Mouse (Mus musculus) cortical plate, adult 2 months (tissue): ENCODE measurements at regions not wholly inside any gene's neighbourhood (a gene's known extent, or its start where the extent isn't known, plus 50 kb on each side); places are given as distances from the start of the nearest gene placed in this dataset.
"Not testable (repeated sequence)": the region's sequence is repeated elsewhere in the genome, so short reads cannot be mapped to it uniquely, and the experiment has no call there.

Experiments used
- H3K27ac ChIP-seq: fragments of 200-500 bp; 2 replicates; pipeline ENCODE4 v1.5.1; 2012; ENCODE audit warnings: low read length, control low read depth, inconsistent platforms; ENCODE audit not compliant: insufficient read depth
- H3K4me1 ChIP-seq: fragments of 200-500 bp; 2 replicates; pipeline ENCODE4 v1.6.1; 2011; ENCODE audit warnings: low read length; ENCODE audit not compliant: control insufficient read depth, insufficient read depth
- H3K4me3 ChIP-seq: fragments of 200-500 bp; 2 replicates; pipeline ENCODE4 v1.5.1; 2011; ENCODE audit warnings: mild to moderate bottlenecking, low read length, control low read depth; ENCODE audit not compliant: insufficient read depth
- CTCF ChIP-seq: fragments of 200-500 bp; IDR thresholded peaks from 2 replicates; pipeline ENCODE4 v1.5.1; 2011; ENCODE audit warnings: mild to moderate bottlenecking, control low read depth, low read length; ENCODE audit not compliant: insufficient read depth; ENCODE audit errors: extremely low read depth
- POLR2A ChIP-seq: fragments of 200-500 bp; IDR thresholded peaks from 2 replicates; pipeline ENCODE4 v1.6.1; 2011; ENCODE audit warnings: mild to moderate bottlenecking, low read length, control low read depth; ENCODE audit not compliant: insufficient read depth; ENCODE audit errors: extremely low read depth

DNA sequence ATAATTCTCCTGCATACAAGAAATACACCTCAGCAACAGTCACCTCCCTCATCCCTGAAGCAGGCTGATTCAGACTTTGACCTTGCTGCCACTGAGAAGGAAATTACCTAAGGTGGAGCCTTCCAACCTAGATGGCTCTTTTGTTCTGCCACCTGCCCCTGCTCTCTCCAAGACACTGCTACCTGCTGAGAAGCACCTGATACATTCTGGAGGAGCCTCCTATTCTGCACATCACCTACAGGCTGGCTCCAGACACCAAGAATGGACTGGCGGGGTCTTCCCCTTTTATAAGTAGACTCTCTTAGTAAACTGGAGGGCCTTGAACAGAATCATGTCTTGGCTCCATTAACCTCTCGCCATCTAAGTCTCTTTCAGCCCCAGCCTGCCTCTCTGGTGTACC lies 1149.5 kb upstream of the 2610301B20Rik start:
- not testable (repeated sequence) for H3K4me1 ChIP-seq, H3K27ac ChIP-seq, H3K4me3 ChIP-seq

GRCm38 (mm10) chr4:9737691-9738090 lies 1136.6 kb upstream of the 2610301B20Rik start:
- Histone ChIP-seq H3K4me3 (no peak overlapping the region), H3K4me1 (no peaks in the 10 kb centered on the region), H3K27ac (no peak overlapping the region)
- TF ChIP-seq CTCF (no peak), POLR2A (no peak)

DNA sequence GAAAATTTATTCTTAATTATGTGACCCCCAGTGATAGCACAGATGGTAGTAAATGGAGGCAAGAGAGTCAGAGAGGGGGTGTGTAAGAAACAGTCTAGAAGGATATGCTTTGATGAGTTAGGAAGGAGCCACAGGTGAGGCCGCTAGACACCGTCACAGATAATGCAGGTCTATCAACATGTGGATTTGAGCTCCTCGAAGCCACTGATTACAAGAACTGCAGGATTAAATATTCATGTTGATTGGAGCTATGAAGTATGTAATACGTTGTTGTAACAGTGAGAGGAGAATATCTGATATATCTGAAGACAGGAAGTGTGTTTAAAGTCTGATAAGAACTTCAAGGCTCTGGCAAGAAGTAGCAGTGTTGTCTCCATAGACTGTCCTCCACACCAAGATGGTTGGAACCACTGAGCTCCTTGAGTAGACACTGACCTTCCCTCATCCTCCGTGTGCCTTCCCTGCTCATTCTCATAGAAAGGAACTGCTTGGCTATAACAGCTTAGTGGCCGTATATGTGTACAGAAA lies 1126.8 kb upstream of the 2610301B20Rik start:
- Histone ChIP-seq H3K4me1 (no peaks in the 10 kb centered on the region), H3K27ac (no peak overlapping the region), H3K4me3 (no peak overlapping the region)
- TF ChIP-seq POLR2A = no peak

DNA sequence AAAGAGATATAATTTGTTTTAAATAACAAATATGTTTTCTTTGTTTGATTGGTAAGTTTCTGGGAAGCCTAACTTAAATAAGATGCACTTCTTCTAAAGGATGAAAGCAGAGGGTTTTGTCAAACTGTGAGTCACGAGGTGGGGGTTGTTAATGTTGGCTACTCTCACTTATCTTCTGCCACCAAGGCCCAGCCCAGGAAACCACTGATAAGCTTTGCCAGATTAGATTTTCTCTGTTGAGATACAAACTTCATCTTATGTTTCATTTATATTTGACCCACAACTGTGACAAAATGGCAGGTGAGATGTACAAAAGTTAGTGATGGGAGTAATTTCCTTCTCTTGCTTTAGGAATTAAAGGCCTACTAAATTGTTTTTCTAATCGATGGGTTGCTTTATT lies 1126.2 kb upstream of the 2610301B20Rik start:
- Histone ChIP-seq H3K4me1 (no peaks in the 10 kb centered on the region), H3K27ac (no peak overlapping the region)
- no peak for TF ChIP-seq POLR2A
- no peak for TF ChIP-seq CTCF

GRCm38 (mm10) chr4:9749877-9750276 lies 1124.4 kb upstream of the 2610301B20Rik start:
- no peak overlapping the region for H3K27ac ChIP-seq
- TF ChIP-seq POLR2A (no peak), CTCF (no peak)

More for the DNA sequence above, 1126.2 kb upstream of the 2610301B20Rik start:
- no peak overlapping the region for H3K4me3 ChIP-seq

GRCm38 (mm10) chr4:9750404-9750803 lies 1123.9 kb upstream of the 2610301B20Rik start:
- TF ChIP-seq CTCF (no peak), POLR2A (no peak)
- Histone ChIP-seq H3K4me1 (no peaks in the 10 kb centered on the region), H3K27ac (no peak overlapping the region), H3K4me3 (no peak overlapping the region)

More at GRCm38 (mm10) chr4:9749877-9750276, 1124.4 kb upstream of the 2610301B20Rik start:
- H3K4me1 ChIP-seq = no peaks in the 10 kb centered on the region
- no peak overlapping the region for H3K4me3 ChIP-seq

- Histone ChIP-seq H3K4me3 (no peak overlapping the region), H3K4me1 (no peaks in the 10 kb centered on the region), H3K27ac (no peak overlapping the region)
- no peak for TF ChIP-seq POLR2A
- TF ChIP-seq CTCF = no peak
These were observed 1111.0 kb upstream of the 2610301B20Rik start for GRCm38 (mm10) chr4:9763321-9763720.

DNA sequence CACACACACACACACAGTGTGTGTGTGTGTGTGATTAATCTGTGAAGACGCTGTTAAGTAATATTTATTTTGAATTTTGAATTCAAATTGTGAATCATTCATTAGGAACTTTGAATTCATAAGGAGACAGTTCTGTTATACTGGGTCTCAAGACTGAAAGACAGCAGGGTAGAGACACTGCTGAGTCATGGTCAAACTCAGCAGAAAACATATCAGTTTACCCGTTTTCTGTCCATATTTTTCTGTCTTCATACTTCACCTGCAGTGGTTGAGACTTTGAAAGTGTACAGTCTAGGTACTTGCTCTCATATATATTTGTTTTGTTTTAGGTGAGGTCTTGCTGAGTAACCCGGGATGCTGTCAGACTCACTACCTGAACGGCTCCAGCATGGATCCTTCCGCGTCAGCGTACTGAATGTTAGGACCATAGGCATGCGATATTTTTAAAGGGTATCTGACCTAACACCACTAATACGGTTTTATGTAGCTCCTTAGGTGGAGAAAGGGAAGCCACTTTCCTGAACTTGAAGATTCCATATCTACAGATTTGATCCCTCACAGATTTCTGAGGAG lies 1104.6 kb upstream of the 2610301B20Rik start:
- TF ChIP-seq POLR2A = no peak
- no peak for TF ChIP-seq CTCF
- Histone ChIP-seq H3K4me1 (no peaks in the 10 kb centered on the region), H3K27ac (no peak overlapping the region), H3K4me3 (no peak overlapping the region; the same call in 1 of the 2 replicates)

- Histone ChIP-seq H3K4me1 (no peaks in the 10 kb centered on the region), H3K4me3 (peak overlapping the region; percentile 59), H3K27ac (0 out of 2 replicates have a peak overlapping the region, but pooled peaks have one; percentile 5)
- TF ChIP-seq CTCF (no peak), POLR2A (no peak)
These were observed 1103.8 kb upstream of the 2610301B20Rik start for GRCm38 (mm10) chr4:9770372-9771102.

DNA sequence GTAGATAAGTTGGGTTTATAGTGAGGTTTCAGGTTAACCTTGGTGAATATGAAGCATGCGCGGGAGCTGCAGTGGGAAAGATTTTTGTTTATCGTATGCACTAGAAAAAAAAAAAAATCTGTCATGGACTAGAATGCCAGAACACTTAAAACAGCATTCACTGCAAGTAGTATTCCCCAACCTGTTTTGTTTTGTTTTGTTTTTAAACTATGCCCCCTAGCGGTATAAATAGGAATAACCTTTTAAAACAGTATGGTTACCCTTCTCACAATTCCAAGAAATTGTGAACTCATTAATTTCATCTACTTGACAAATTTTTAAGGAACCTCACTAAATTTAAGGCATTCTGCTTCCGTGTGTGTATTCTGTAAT lies 1103.2 kb upstream of the 2610301B20Rik start:
- Histone ChIP-seq H3K4me3 (peak overlapping the region; percentile 59), H3K27ac (no peak overlapping the region), H3K4me1 (no peaks in the 10 kb centered on the region)
- TF ChIP-seq POLR2A (no peak), CTCF (no peak)

DNA sequence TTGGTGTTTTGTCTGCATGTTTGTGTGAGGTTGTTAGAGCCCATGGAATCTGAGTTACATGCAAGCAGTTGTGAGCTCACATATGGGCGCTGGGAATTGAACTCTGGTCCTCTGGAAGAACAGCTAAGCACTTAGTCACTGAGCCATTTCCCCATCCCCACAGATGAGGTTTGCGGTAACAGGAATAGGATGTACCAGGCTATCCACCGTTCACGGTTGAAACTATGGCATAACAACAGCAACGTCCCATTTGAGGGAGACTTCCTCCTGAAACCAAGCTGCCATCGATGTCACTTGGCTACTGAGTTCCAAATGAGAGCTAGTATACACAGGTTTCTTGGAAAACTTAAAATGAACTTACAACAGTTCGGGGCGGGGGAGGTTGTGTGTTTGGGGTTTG lies 1095.9 kb upstream of the 2610301B20Rik start:
- no peak overlapping the region for H3K27ac ChIP-seq
- no peaks in the 10 kb centered on the region for H3K4me1 ChIP-seq
- TF ChIP-seq CTCF (no peak), POLR2A (no peak)
- H3K4me3 ChIP-seq = no peak overlapping the region
